Mouse (Mus musculus) myocyte (in vitro differentiated cells): ENCODE results near the gene Lrrc29. TPM values are rescaled to one million over a fixed set of nuclear protein-coding genes. Genes with fewer than 3 reads are reported as not detected.

Experiments used
- H3K27me3 ChIP-seq: one replicate; pipeline ENCODE4 v1.6.1; 2011; ENCODE audit not compliant: control insufficient read depth, insufficient read depth, insufficient read length
- H3K36me3 ChIP-seq: one replicate; pipeline ENCODE4 v1.6.1; 2011; ENCODE audit not compliant: control insufficient read depth, insufficient read depth
- H3K4me2 ChIP-seq: one replicate; pipeline ENCODE4 v1.6.1; 2011; ENCODE audit warnings: low read depth, control low read depth
- H3K4me3 ChIP-seq: one replicate; pipeline ENCODE4 v1.5.1; 2011; ENCODE audit warnings: mild to moderate bottlenecking, control low read depth, moderate library complexity
- H3K79me2 ChIP-seq: one replicate; pipeline ENCODE4 v1.6.1; 2011; ENCODE audit not compliant: control insufficient read depth, insufficient read depth
- H3ac ChIP-seq: one replicate; pipeline ENCODE4 v1.6.1; 2011; ENCODE audit not compliant: control insufficient read depth, insufficient read length
- CEBPB ChIP-seq: IDR thresholded peaks from 2 replicates; pipeline ENCODE4 v1.6.1; 2011; ENCODE audit warnings: mild to moderate bottlenecking, moderate library complexity; ENCODE audit not compliant: poor library complexity, insufficient read depth, severe bottlenecking
- E2F4 ChIP-seq: IDR thresholded peaks from one replicate; pipeline ENCODE4 v1.6.1; 2011; ENCODE audit warnings: mild to moderate bottlenecking, control low read depth, moderate library complexity; ENCODE audit not compliant: insufficient read depth
- MAX ChIP-seq: IDR thresholded peaks from one replicate; pipeline ENCODE4 v1.6.1; 2011; ENCODE audit warnings: low read depth, mild to moderate bottlenecking, control low read depth
- MYOD1 ChIP-seq, 3 experiments: IDR thresholded peaks; one replicate each; pipeline ENCODE4 v1.6.1; 2011; ENCODE audit warnings: control low read depth in 2 of 3, low read depth in 2 of 3, mild to moderate bottlenecking in 2 of 3, moderate library complexity in 1 of 3; ENCODE audit not compliant: insufficient read length in 2 of 3, control insufficient read depth in 1 of 3
- MYOG ChIP-seq, 3 experiments: IDR thresholded peaks; one replicate each; pipeline ENCODE4 v1.6.1; 2011; ENCODE audit warnings: control low read depth in 2 of 3, low read depth in 2 of 3, mild to moderate bottlenecking in 2 of 3; ENCODE audit not compliant: insufficient read length in 2 of 3, control insufficient read depth in 1 of 3, insufficient read depth in 1 of 3
- POLR2A ChIP-seq: IDR thresholded peaks from one replicate; pipeline ENCODE4 v1.6.1; 2011; ENCODE audit warnings: low read depth, mild to moderate bottlenecking, control low read depth, moderate library complexity; ENCODE audit not compliant: insufficient read length
- POLR2AphosphoS2 ChIP-seq: IDR thresholded peaks from one replicate; pipeline ENCODE4 v1.6.1; 2011; ENCODE audit warnings: low read depth, control low read depth; ENCODE audit not compliant: insufficient read length
- REST ChIP-seq: IDR thresholded peaks from one replicate; pipeline ENCODE4 v1.6.1; 2011; ENCODE audit warnings: mild to moderate bottlenecking, control low read depth, moderate library complexity; ENCODE audit not compliant: insufficient read depth, insufficient read length
- SRF ChIP-seq: IDR thresholded peaks from one replicate; pipeline ENCODE4 v1.6.1; 2011; ENCODE audit warnings: low read depth; ENCODE audit not compliant: control insufficient read depth, insufficient read length
- TCF12 ChIP-seq: IDR thresholded peaks from one replicate; pipeline ENCODE4 v1.6.1; 2011; ENCODE audit warnings: mild to moderate bottlenecking, control low read depth; ENCODE audit not compliant: poor library complexity, insufficient read depth, severe bottlenecking
- TCF3 ChIP-seq: IDR thresholded peaks from one replicate; pipeline ENCODE4 v1.6.1; 2011; ENCODE audit warnings: low read depth, control low read depth; ENCODE audit not compliant: insufficient read length
- USF1 ChIP-seq: IDR thresholded peaks from one replicate; pipeline ENCODE4 v1.6.1; 2011; ENCODE audit warnings: low read depth, mild to moderate bottlenecking, control low read depth, moderate library complexity
- polyA plus RNA-seq: library from polyadenylated mRNA; unstranded; fragments of >200 nt; fragmentation: generic; extraction: Trizol; gene quantifications from one replicate; pipeline ENCODE4 v1.2.1, GENCODE M21; 2012; ENCODE audit warnings: missing spikeins

Lrrc29 gene
- polyA plus RNA-seq, 1 experiment: 1.8 TPM

GRCm38 (mm10) chr8:105315073-105315769, 10.9 kb downstream of the Lrrc29 start:
- no peaks in the 10 kb centered on the region for H3K79me2 ChIP-seq
- no peaks in the 10 kb centered on the region for H3K27me3 ChIP-seq
- TF ChIP-seq REST: no peak
- peak; percentile 48 for TF ChIP-seq POLR2AphosphoS2
- no peak for TF ChIP-seq MYOD1 (IDR thresholded peaks at IDR 0.05; ENCODE audit: control insufficient read depth in 1 of 3, insufficient read length in 2 of 3, low read depth in 2 of 3)
- peak; percentile 9 for TF ChIP-seq POLR2A
- TF ChIP-seq SRF: no peak
- no peak for TF ChIP-seq USF1
- no peak for TF ChIP-seq MAX
- H3K36me3 ChIP-seq: peaks cover 45% of the 10 kb centered on the region
- no peak overlapping the region for H3K4me2 ChIP-seq
- H3ac ChIP-seq: no peak overlapping the region
- no peak overlapping the region for H3K4me3 ChIP-seq

GRCm38 (mm10) chr8:105313622-105314402, 12.3 kb downstream of the Lrrc29 start:
- Histone ChIP-seq H3K4me2 (no peak overlapping the region), H3K27me3 (no peaks in the 10 kb centered on the region), H3K4me3 (no peak overlapping the region), H3K36me3 (peaks cover 52% of the 10 kb centered on the region), H3K79me2 (no peaks in the 10 kb centered on the region), H3ac (no peak overlapping the region)
- no peak for TF ChIP-seq TCF12
- peak; percentile 26 for TF ChIP-seq POLR2AphosphoS2
- no peak for TF ChIP-seq USF1

GRCm38 (mm10) chr8:105312891-105313481, 13.1 kb downstream of the Lrrc29 start:
- Histone ChIP-seq H3ac (no peak overlapping the region), H3K36me3 (peaks cover 56% of the 10 kb centered on the region), H3K4me2 (no peak overlapping the region), H3K27me3 (no peaks in the 10 kb centered on the region), H3K4me3 (no peak overlapping the region), H3K79me2 (no peaks in the 10 kb centered on the region)
- TF ChIP-seq CEBPB (no peak), MYOG (IDR thresholded peaks at IDR 0.05; ENCODE audit: control insufficient read depth in 1 of 3, insufficient read depth in 1 of 3, insufficient read length in 2 of 3, low read depth in 2 of 3) (peak in 1 of 3 experiments; percentile 2)

DNA sequence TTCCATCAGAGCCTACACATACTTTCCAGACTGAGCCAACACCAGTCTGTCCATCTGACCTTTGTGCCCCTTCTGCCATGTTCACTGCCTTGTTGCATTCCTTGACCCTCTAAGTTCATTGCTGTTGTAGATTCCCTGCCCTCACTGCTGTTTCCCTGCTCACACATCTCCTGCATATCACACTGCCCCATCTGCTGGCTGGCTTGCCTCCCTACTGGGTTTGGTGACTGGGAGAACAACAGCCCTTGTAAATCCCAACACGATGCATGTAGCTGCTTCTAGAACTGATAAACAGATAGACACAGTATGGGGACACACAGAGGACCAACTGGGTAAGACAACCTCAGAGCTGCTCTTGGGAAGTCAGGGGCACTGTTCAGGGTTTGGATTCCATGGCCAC, 14.4 kb downstream of the Lrrc29 start:
- no peak overlapping the region for H3K4me3 ChIP-seq
- H3ac ChIP-seq: no peak overlapping the region
- no peaks in the 10 kb centered on the region for H3K79me2 ChIP-seq
- TF ChIP-seq E2F4 (no peak), TCF12 (no peak), POLR2A (no peak), SRF (no peak), CEBPB (no peak), REST (no peak), MYOG (IDR thresholded peaks at IDR 0.05; ENCODE audit: control insufficient read depth in 1 of 3, insufficient read depth in 1 of 3, insufficient read length in 2 of 3, low read depth in 2 of 3) (no peak), MAX (no peak), POLR2AphosphoS2 (no peak), USF1 (no peak)
- no peak overlapping the region for H3K4me2 ChIP-seq
- H3K27me3 ChIP-seq: no peaks in the 10 kb centered on the region
- H3K36me3 ChIP-seq: peaks cover 49% of the 10 kb centered on the region

GRCm38 (mm10) chr8:105310118-105310517, 16.0 kb downstream of the Lrrc29 start:
- Histone ChIP-seq H3K36me3 (peaks cover 33% of the 10 kb centered on the region), H3K4me3 (no peak overlapping the region), H3K27me3 (no peaks in the 10 kb centered on the region), H3K4me2 (no peak overlapping the region), H3ac (no peak overlapping the region), H3K79me2 (no peaks in the 10 kb centered on the region)
- TF ChIP-seq MYOD1 (IDR thresholded peaks at IDR 0.05; ENCODE audit: control insufficient read depth in 1 of 3, insufficient read length in 2 of 3, low read depth in 2 of 3) (no peak), REST (no peak), POLR2A (no peak), MAX (no peak), SRF (no peak), TCF12 (no peak), CEBPB (no peak), E2F4 (no peak), USF1 (no peak), TCF3 (no peak), POLR2AphosphoS2 (no peak), MYOG (IDR thresholded peaks at IDR 0.05; ENCODE audit: control insufficient read depth in 1 of 3, insufficient read depth in 1 of 3, insufficient read length in 2 of 3, low read depth in 2 of 3) (no peak)
